Mouse (Mus musculus) heart, postnatal 0 days (tissue): Measurements from ENCODE around the gene Sh3glb1. TPM values are rescaled to one million over a fixed set of nuclear protein-coding genes. Genes with fewer than 3 reads are reported as not detected.
A peak's percentile ranks its signal among the peaks of the same experiment; 100 is the strongest.

Experiments
- ATAC-seq: fragments of 200-750 bp; cut with Nextera tagmentation; 2 replicates; pipeline ENCODE4 v1.8.0; 2017; ENCODE audit warnings: low read depth, moderate number of reproducible peaks, moderate library complexity; ENCODE audit not compliant: insufficient read depth
- DNase-seq: peaks from one replicate; pipeline ENCODE4 v3.0.0-alpha.2; 2016; ENCODE audit warnings: low spot score
- H3K27ac ChIP-seq: fragments of 300-500 bp; sonication (generic); 2 replicates; pipeline ENCODE4 v1.5.1; 2014; ENCODE audit warnings: low read depth, mild to moderate bottlenecking
- H3K27me3 ChIP-seq: fragments of 300-500 bp; sonication (generic); 2 replicates; pipeline ENCODE4 v1.6.1; 2014; ENCODE audit warnings: low read length, mixed read lengths; ENCODE audit not compliant: control insufficient read depth, insufficient read depth
- H3K36me3 ChIP-seq: fragments of 300-500 bp; sonication (generic); replicated peaks from 2 replicates; pipeline ENCODE4 v1.6.1; 2014; ENCODE audit warnings: low read length, mixed read lengths; ENCODE audit not compliant: control insufficient read depth, insufficient read depth
- H3K4me1 ChIP-seq: fragments of 300-500 bp; sonication (generic); 2 replicates; pipeline ENCODE4 v1.6.1; 2014; ENCODE audit warnings: antibody characterized with exemption; ENCODE audit not compliant: control insufficient read depth, insufficient read depth
- H3K4me2 ChIP-seq: fragments of 300-500 bp; sonication (generic); 2 replicates; pipeline ENCODE4 v1.6.1; 2014; ENCODE audit warnings: low read depth, mild to moderate bottlenecking, low read length, moderate library complexity
- H3K4me3 ChIP-seq: fragments of 300-500 bp; sonication (generic); 2 replicates; pipeline ENCODE4 v1.5.1; 2014; ENCODE audit warnings: low read depth, low read length
- H3K9ac ChIP-seq: fragments of 300-500 bp; sonication (generic); replicated peaks from 2 replicates; pipeline ENCODE4 v1.6.1; 2014; ENCODE audit warnings: low read depth, low read length, mixed read lengths
- H3K9me3 ChIP-seq: fragments of 300-500 bp; sonication (generic); replicated peaks from 2 replicates; pipeline ENCODE4 v1.6.1; 2016; ENCODE audit warnings: low read length; ENCODE audit not compliant: control insufficient read depth
- CTCF ChIP-seq: IDR thresholded peaks from 2 replicates; pipeline ENCODE4 v1.5.1; 2016; ENCODE audit warnings: antibody characterized with exemption, control low read depth, low read depth
- EP300 ChIP-seq: IDR thresholded peaks from 2 replicates; pipeline ENCODE4 v1.6.1; 2016; ENCODE audit warnings: antibody characterized with exemption, low read depth
- WGBS: fragments of 180-500 bp; shearing (Covaris S2); extraction: QIAGEN DNeasy Blood & Tissue Kit; methylation state at CpG from one replicate; pipeline ENCODE4 v1.1.7; 2014; 5-methylcytosine and 5-hydroxymethylcytosine counted together
- polyA plus RNA-seq: library from polyadenylated mRNA; unstranded; fragments of >200 nt; fragmentation: Nextera tagmentation; extraction: Ambion mirVana; gene quantifications from 2 replicates; pipeline ENCODE4 v1.2.1, GENCODE M21; 2015
- total RNA-seq: library from RNA; depleted of rRNA; stranded (reverse); fragments of >200 nt; gene quantifications from 2 replicates; pipeline ENCODE4 v1.2.3, GENCODE M21; 2014; ENCODE audit warnings: low replicate concordance

Sh3glb1 gene
- total and polyA plus RNA-seq, 2 experiments from 2014 or later: 139 to 231 TPM

GRCm38 (mm10) chr3:144683136-144683814 lies 36.9 kb downstream of the Sh3glb1 start:
- ATAC-seq (no peak), DNase-seq (no peak)
- H3K9me3 ChIP-seq: no peaks in the 10 kb centered on the region
- no peak overlapping the region for H3K4me3 ChIP-seq
- no peaks in the 10 kb centered on the region for H3K27me3 ChIP-seq
- no peaks in the 10 kb centered on the region for H3K4me1 ChIP-seq
- peaks cover 32% of the 10 kb centered on the region for H3K36me3 ChIP-seq
- no peak overlapping the region for H3K27ac ChIP-seq
- no peak overlapping the region for H3K9ac ChIP-seq
- no peak overlapping the region for H3K4me2 ChIP-seq
- no peak for TF ChIP-seq CTCF
- no peak for TF ChIP-seq EP300
- 64% methylated on average over 12 of the region's 12 CpGs for WGBS

DNA sequence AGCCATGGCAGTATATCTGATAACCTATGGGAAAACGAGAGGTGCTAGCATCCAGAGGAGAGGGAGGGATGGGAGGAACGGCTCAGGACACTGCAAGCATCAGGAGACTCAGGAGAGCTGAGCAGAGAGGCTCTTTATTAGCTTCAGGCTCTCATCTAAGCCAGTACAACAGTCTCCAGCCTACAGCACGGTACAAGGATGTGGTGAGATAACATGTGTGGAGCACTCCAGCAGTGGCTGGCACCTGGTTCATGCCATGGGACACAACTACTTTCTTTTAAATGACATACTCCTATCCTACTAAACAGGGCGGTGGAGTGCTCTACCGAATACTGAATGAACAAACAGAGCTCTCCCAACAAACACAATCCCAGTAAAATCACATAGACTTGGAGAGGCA lies 38.6 kb downstream of the Sh3glb1 start:
- no peak for ATAC-seq
- 58% methylated on average over 5 of the region's 5 CpGs for WGBS
- no peak for DNase-seq
- no peak overlapping the region for H3K9ac ChIP-seq
- no peaks in the 10 kb centered on the region for H3K9me3 ChIP-seq
- no peak overlapping the region for H3K4me3 ChIP-seq
- H3K27ac ChIP-seq: no peak overlapping the region
- H3K27me3 ChIP-seq: no peaks in the 10 kb centered on the region
- TF ChIP-seq CTCF: no peak
- no peak overlapping the region for H3K4me2 ChIP-seq
- peaks cover 17% of the 10 kb centered on the region for H3K36me3 ChIP-seq
- no peaks in the 10 kb centered on the region for H3K4me1 ChIP-seq

GRCm38 (mm10) chr3:144679701-144680159 lies 40.4 kb downstream of the Sh3glb1 start:
- Histone ChIP-seq H3K4me3 (no peak overlapping the region), H3K36me3 (peaks cover 7% of the 10 kb centered on the region), H3K27ac (no peak overlapping the region), H3K4me1 (no peaks in the 10 kb centered on the region), H3K4me2 (peak overlapping the region; percentile 8; the same call in 1 of the 2 replicates), H3K9ac (no peak overlapping the region), H3K9me3 (no peaks in the 10 kb centered on the region), H3K27me3 (no peaks in the 10 kb centered on the region)
- WGBS: 70% methylated on average over 8 of the region's 8 CpGs
- ATAC-seq: peak; percentile 72
- DNase-seq: peak; percentile 20
- TF ChIP-seq CTCF (no peak), EP300 (no peak)

DNA sequence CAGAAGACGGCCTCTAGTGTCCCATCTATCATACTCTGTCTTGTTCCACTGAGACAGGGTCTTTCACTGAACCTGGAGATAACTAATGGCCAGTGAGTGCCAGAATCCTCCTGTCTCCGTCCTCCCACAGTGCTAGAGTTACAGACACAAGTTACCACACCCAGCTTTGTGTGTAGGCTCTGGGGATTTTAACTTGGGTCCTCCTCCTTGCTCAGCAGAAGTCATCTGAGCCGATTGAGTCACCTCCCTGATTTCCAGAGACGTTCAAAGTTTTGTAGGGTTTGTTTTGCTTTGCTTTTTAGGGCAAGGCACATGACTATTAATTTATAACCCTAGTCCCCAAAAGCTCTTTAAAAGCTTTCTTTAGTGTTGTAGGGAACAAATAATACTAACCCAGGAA lies 41.0 kb downstream of the Sh3glb1 start:
- Histone ChIP-seq H3K27ac (no peak overlapping the region), H3K4me2 (peak overlapping the region; percentile 8; the same call in 1 of the 2 replicates), H3K4me1 (no peaks in the 10 kb centered on the region), H3K9ac (no peak overlapping the region), H3K9me3 (no peaks in the 10 kb centered on the region), H3K4me3 (no peak overlapping the region), H3K27me3 (no peaks in the 10 kb centered on the region), H3K36me3 (0 out of 2 replicates have a peak, but pooled peaks cover 2% of the 10 kb centered on the region)
- TF ChIP-seq CTCF: no peak
- no peak for TF ChIP-seq EP300
- no peak for DNase-seq
- no peak for ATAC-seq
- WGBS: 59% methylated on average over 4 of the region's 4 CpGs

- Histone ChIP-seq H3K9ac (no peak overlapping the region), H3K4me3 (no peak overlapping the region), H3K36me3 (no peaks in the 10 kb centered on the region), H3K4me2 (no peak overlapping the region), H3K4me1 (no peaks in the 10 kb centered on the region), H3K27ac (no peak overlapping the region), H3K9me3 (no peaks in the 10 kb centered on the region), H3K27me3 (no peaks in the 10 kb centered on the region)
- DNase-seq (no peak), ATAC-seq (no peak)
- no peak for TF ChIP-seq EP300
- no peak for TF ChIP-seq CTCF
- WGBS: 88% methylated on average over 6 of the region's 6 CpGs
These were observed 42.4 kb downstream of the Sh3glb1 start for GRCm38 (mm10) chr3:144677751-144678150.

DNA sequence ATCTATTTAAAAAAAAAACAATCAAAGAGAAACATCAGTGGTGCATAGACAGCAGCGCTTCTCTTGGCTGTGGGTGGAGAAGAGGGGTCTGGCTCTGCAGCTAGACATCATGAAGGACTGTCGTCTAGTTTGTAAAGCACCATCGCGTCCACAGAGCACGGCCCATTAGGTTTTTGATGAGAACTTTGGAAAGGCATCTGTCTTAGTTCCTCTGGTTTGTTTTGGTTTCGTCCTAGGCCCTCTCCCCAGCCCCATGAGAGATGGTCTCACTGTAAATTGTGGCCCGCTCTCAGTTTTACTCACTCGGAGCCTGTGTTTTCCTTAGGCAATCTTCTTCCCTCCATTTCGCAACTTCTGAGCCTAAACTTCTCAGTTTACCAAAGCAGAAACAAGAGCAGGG lies 43.9 kb downstream of the Sh3glb1 start:
- H3K4me2 ChIP-seq: no peak overlapping the region
- H3K4me3 ChIP-seq: no peak overlapping the region
- no peaks in the 10 kb centered on the region for H3K27me3 ChIP-seq
- TF ChIP-seq EP300: no peak
- TF ChIP-seq CTCF: no peak
- no peaks in the 10 kb centered on the region for H3K4me1 ChIP-seq
- no peak overlapping the region for H3K27ac ChIP-seq
- H3K9me3 ChIP-seq: no peaks in the 10 kb centered on the region
- DNase-seq: no peak
- no peak for ATAC-seq
- no peaks in the 10 kb centered on the region for H3K36me3 ChIP-seq
- 90% methylated on average over 9 of the region's 9 CpGs for WGBS
- no peak overlapping the region for H3K9ac ChIP-seq
